Mouse (Mus musculus): ENCODE measurements around the gene Npr2.

GRCm38 (mm10) chr4:43678541-43678940, 46.8 kb downstream of the Npr2 start:
- TF ChIP-seq CTCF (IDR thresholded peaks at IDR 0.05; ENCODE audit: borderline replicate concordance, insufficient read depth, low read length) (no peak), POLR2A (IDR thresholded peaks at IDR 0.05; ENCODE audit: low read depth, low read length) (no peak)

Measured in embryonic fibroblast, embryonic 13.5 days (primary cell).